Mouse (Mus musculus): ENCODE measurements around the gene A130010J15Rik. TPM values are rescaled to one million over a fixed set of nuclear protein-coding genes. Genes with fewer than 3 reads are reported as not detected.

Gene A130010J15Rik
- polyA plus RNA-seq, 1 experiment from 2014 or later = 10.0 TPM

- WGBS = 58% methylated on average over 7 of the region's 7 CpGs
- H3K27ac ChIP-seq (ENCODE audit: low read depth, low read length) = no peak overlapping the region
- no peak for ATAC-seq
Measured at GRCm38 (mm10) chr1:193226724-193227522, 59.1 kb downstream of the A130010J15Rik start.

More at GRCm38 (mm10) chr1:193226724-193227522, 59.1 kb downstream of the A130010J15Rik start:
- H3K4me2 ChIP-seq (ENCODE audit: low read length) = no peak overlapping the region
- no peak overlapping the region for H3K9ac ChIP-seq (ENCODE audit: low read depth, low read length)
- H3K9me3 ChIP-seq (ENCODE audit: control insufficient read depth, low read length) = no peaks in the 10 kb centered on the region
- no peaks in the 10 kb centered on the region for H3K4me1 ChIP-seq (ENCODE audit: control insufficient read depth, insufficient read depth, low read depth, low read length)
- H3K27me3 ChIP-seq (replicated peaks; ENCODE audit: control insufficient read depth, insufficient read depth, low read length) = no peaks in the 10 kb centered on the region
- no peak overlapping the region for H3K4me3 ChIP-seq (ENCODE audit: low read length)
- H3K36me3 ChIP-seq (ENCODE audit: control insufficient read depth, insufficient read depth, low read length) = no peaks in the 10 kb centered on the region

Other genes with a start within 250 kb of the A130010J15Rik start
- 4.5 and 5.7 TPM in 2 replicates for gene Syt14, start 132.3 kb upstream of the A130010J15Rik start, polyA plus RNA-seq (2015; fragmentation: Nextera tagmentation; extraction: Ambion mirVana)
- gene Diexf, start 37.8 kb upstream of the A130010J15Rik start, polyA plus RNA-seq (2015; fragmentation: Nextera tagmentation; extraction: Ambion mirVana) = 6.9 and 7.4 TPM in 2 replicates
- 0.58 and 0.80 TPM in 2 replicates for gene Irf6, start 14.9 kb upstream of the A130010J15Rik start, polyA plus RNA-seq (2015; fragmentation: Nextera tagmentation; extraction: Ambion mirVana)
- 1.9 and 4.0 TPM in 2 replicates for gene Traf3ip3, start 33.7 kb downstream of the A130010J15Rik start, polyA plus RNA-seq (2015; fragmentation: Nextera tagmentation; extraction: Ambion mirVana)
- 0.29 and 0.56 TPM in 2 replicates for gene Lamb3, start 39.7 kb downstream of the A130010J15Rik start, polyA plus RNA-seq (2015; fragmentation: Nextera tagmentation; extraction: Ambion mirVana)
- 0.34 and 0.89 TPM in 2 replicates for gene Hsd11b1, start 96.0 kb downstream of the A130010J15Rik start, polyA plus RNA-seq (2015; fragmentation: Nextera tagmentation; extraction: Ambion mirVana)
- 8.9 and 10.5 TPM in 2 replicates for gene G0s2, start 105.2 kb downstream of the A130010J15Rik start, polyA plus RNA-seq (2015; fragmentation: Nextera tagmentation; extraction: Ambion mirVana)
- gene Camk1g, start 202.3 kb downstream of the A130010J15Rik start, polyA plus RNA-seq (2015; fragmentation: Nextera tagmentation; extraction: Ambion mirVana) = 44.2 and 44.6 TPM in 2 replicates